Mouse (Mus musculus): Measurements from ENCODE around the gene Cep170b. TPM values are rescaled to one million over a fixed set of nuclear protein-coding genes. Genes with fewer than 3 reads are reported as not detected.

Gene Cep170b
- total RNA-seq (2017): 0.97 and 2.4 TPM in 2 replicates

DNA sequence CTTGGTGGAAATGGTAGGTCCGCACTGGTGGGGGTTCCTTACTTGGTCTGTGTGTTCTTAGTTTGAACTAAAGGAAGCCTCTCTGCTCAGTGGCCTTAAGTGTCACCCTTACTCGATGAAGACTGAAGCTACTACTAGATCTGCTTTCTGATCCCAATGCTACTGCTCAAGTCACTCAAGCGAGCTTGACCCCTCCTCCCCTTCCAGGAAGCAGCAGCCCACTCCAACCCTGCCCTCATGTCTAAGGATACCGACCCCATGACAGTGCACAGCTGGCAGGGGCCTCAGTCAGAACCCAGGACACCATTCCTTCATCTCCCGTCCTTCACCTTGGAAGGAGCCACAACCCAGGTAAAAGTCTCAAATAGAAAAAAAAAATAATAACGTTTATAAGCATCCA lies at the start of gene Cep170b:
TSS of gene Cep170b (plus strand) at position 240 of the 400 bp plus-strand sequence.
- no peak for ATAC-seq (replicated peaks; ENCODE audit: low read depth, poor library complexity, severe bottlenecking)

DNA sequence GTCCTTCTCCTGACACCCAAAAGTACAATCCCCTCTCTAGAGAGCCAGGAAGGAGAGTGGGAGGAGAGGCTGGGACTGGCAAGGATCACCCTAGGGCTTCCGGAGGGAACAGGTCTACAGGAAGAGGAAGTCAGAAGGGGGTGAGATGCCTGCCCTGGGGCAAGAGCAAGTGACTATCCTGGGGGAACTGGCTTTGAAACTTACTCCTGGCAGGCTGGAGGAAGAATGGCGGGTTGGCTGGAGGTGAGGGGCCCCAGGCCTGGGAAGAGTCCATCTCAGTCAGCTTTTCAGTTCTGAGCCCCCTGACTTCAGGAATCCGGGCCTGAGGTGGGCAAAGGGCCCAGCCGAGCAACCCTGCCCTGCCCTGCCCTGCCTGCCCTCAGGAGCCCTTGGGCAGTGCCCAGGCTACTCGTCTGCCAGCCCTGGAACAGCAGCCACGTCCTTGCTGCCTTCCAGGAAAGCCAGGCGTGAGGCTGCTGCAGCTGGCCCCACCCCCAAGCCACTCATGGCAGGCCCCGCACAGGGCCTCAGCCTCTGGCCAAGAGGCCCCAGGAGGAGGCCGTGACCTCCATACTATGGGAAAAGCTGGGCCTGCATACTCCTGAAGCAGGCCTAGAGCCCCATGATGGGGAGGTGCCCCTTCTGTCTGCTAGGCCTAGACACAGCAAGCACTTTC lies 49.4 kb upstream of the Cep170b start:
- no peak for ATAC-seq (replicated peaks; ENCODE audit: low read depth, poor library complexity, severe bottlenecking)

DNA sequence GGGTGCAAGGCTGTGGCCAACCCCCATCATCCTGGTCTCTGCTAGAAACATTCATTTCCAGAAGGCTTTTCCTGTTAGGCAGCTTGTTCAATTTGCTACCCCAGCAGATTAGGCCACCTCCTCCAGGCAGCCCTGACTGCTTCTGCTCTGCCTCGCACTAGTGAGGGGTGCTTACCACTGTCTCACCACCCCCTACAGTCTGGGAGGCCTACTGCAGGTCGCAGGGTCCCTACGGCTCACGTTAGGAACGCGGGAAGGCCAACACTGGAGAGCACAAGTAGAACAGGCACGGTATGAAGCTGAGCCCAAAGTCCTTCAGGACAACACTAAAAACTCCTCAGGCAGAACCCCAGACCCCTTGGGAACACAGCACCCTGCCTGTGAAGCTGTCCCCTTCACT lies 48.4 kb upstream of the Cep170b start:
- no peak for ATAC-seq (replicated peaks; ENCODE audit: low read depth, poor library complexity, severe bottlenecking)

DNA sequence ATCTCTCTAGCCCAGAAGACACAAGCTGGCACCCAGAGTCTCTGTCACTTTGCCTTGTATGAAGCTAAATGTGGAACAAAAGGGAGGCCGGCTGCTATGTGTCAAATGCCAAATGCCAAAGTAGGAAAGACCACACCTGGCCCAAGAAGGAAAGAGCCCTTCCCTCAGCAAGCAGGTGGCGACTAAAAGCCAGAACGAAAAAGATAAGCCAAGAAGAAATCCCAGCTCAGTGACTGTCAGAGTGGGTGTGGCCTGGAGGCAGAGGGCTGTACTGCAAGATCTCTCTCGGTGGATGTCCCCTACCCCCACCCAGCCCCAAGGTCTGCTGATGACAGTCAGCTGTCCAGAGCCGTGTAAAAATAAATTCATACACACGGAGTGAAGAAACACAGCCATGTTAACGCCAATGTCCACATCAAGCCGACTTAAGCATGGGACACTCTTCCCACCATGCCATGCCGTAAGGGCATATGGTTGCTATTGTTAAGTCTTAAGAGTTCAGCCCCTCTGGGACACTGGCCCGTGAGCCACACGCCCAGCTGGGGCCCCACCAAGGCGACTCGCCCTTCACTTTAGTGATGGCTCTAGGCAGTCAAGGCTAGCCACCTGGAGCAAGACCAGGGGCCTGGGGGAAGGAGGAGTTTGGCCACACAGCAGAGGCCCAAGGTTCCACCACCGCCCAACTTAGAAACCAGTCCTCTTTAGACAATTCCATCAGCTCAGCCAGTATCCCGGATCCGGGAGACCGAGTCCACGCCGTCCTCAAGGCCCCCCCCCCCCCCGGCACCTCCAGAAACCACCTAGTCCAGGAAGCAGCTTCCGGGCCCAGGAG lies 47.3 kb upstream of the Cep170b start:
- peak; percentile 33 for ATAC-seq (replicated peaks; ENCODE audit: low read depth, poor library complexity, severe bottlenecking)

DNA sequence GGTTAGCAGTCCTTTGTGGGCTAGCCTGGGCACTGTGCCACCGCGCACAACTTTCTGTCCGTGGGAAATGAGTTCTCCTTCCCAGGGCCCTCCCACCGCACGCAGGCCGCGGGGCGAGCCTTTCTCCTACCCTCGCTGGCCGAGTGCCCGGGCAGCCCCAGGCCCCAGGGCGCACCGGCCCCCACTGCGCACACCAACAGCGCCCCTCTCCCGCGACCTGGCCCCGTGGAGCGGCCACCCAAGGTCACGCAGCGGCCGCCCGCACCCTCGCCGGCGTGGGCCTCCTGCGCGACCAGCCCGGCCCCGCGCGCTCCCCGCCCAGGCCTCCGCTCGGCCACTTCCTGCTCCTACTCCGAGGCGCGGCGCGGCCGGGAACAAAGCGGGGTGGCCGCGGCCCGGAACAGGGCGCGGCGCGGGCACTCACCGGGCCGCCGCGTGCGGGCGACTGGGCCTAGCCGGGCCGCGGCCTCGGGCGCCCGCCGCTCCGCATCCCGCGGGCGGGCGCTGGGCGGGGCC lies 46.6 kb upstream of the Cep170b start:
- ATAC-seq (replicated peaks; ENCODE audit: low read depth, poor library complexity, severe bottlenecking): no peak

DNA sequence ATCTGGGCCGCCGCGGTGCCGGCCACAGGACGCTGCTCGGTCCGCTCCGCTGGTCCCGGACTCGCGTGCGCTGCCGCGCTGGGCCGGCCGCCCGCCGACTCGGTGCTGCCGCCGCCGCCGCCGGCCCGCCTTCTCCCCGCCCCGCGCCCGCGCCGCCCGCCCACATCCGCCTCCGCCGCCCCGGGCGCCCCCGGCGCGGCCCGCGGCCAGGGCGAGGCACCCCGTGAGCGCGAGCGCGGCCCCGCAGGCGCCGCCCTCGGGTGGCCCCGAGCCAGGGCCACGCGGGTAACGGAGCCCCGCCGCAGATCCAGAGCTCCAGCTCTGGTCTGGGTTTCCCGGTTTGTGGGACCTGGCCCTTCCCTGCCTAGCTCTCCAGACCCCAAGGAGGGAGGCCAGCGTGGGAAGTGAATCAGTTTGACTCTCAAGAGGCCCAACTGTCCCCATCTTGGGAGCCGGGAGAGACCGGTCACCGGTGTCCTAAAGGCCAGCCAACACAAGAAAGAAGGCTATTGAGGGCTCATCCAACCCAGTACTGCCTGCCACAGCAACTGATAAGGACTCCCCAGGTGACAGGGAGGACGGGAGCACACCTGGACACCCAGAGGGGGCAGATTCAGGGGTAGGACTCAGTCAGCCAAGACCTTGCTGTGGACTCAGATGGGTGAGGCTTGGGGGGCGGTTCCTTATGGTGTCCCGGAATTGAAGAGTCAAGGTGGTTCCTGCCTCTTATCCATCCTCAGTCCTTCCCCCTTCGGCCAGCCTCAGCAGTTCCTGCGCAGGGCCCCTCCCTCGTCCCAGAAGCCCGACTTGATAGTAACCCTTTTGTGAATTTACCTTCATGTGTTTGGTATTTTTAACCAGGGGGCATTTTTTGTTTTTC lies 45.9 kb upstream of the Cep170b start, which contains the start of gene Akt1:
TSS of gene Akt1 (minus strand) at position 753 of the 880 bp plus-strand sequence.
- ATAC-seq (replicated peaks; ENCODE audit: low read depth, poor library complexity, severe bottlenecking): peak; percentile 60

DNA sequence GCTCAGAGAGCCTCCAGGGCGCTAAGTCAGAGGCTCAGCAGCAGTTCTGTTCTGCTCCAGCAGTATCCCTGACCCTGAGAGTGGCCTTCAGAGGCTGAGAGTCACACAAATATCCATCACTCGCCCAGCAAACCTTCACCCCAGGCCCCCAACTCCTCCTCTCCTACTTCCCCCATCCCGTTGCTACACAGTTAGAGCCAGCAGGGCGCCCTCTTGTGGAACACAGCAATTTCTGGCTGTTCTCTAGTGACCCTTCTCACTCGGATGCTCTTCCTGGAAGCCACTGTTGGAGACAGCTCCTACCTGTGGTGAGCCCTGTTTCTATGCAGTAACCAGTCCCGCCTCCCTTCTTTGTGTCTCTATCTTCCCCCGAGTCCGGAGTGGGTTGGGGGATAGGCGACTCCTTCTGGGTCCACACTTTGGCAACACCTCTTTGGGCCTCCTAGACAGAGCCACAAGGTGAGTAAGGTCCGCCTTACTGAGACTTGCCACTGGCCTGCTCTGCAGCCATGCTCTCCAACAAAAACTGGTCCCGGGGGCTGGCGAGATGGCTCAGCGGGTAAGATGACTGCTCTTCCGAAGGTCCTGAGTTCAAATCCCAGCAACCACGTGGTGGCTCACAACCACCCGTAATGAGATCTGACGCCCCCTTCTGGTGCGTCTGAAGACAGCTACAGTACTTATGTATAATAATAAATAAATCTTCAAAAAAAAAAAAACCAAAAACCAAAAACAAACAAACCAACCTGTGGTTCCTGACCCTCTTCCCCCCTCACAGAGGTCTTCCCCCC lies 44.8 kb upstream of the Cep170b start:
- peak; percentile 59 for ATAC-seq (replicated peaks; ENCODE audit: low read depth, poor library complexity, severe bottlenecking)

DNA sequence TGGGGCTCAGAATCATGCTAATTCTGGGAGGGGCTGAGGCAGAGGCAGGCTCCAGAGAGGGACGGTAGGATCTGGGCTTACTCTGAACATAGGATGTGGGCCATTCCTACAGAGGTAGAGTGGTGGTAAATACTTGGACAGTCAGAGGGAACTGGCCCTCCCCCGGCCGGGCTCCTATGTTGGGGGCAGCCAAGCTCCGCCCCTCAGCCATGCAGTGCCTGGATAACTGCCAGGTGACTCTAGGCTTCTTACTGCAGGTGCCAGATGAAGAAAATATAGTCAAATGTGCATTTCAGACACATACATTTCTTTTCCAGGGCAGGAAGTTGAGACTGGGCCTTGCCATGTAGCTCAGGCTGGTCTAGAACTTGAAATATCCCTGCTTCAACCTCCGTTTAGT lies 43.2 kb upstream of the Cep170b start:
- ATAC-seq (replicated peaks; ENCODE audit: low read depth, poor library complexity, severe bottlenecking): no peak

DNA sequence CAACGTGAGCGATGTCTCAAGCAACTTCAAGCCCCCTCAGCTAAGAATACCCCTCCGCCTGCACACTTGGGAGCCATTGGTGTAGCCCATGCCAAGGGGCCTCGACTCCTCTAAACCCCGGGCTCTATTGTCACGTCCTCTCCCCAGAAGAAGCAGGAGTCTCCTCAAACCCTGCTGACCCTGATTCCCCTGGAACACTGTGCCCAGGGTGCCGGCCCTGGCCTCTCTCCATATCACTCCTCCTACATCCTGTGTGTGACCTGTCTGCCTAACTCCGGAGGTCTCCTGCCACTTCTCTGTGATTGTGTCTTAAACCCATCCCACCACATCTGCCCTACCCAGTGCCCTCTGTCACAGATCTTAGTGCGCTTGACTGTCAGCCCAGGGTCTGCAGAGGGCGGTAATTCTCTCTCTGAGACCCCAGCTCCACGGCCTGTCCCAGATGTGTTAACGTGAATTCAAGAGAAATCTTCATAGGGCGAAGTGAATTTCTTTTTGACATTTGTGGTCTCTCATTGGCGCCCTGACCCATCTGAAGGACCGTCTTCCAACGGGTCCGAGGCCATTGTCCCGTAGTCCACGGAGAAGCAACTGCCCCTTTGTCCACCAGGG lies 42.2 kb upstream of the Cep170b start:
- ATAC-seq (replicated peaks; ENCODE audit: low read depth, poor library complexity, severe bottlenecking): no peak

DNA sequence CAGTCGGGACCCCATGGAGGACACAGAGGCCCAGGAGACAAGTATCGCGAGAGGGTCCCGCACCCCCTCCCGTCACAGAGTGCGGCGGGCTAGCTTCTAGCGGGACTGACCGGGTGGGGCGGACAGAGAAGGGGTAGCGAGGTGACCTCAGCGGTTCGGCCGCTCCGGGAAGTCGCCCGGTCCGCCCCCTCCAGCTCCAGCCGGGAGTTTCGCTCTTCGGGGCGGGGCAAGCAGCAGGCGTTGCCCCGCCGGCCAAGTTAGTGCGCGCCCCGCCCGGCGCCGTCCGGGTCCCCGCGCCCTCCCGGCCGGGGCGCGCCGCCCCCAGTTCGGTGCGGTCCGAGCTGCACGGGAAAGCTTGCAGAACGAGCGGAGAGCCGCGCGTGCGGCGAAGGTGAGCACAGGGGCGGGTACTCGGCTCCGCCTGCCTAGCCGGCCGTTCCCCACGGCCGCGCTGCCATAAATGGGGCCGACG lies 41.7 kb upstream of the Cep170b start, which contains the start of gene Zbtb42:
TSS of gene Zbtb42 (plus strand) at position 274 of the 472 bp plus-strand sequence.
- ATAC-seq (replicated peaks; ENCODE audit: low read depth, poor library complexity, severe bottlenecking): peak; percentile 15

DNA sequence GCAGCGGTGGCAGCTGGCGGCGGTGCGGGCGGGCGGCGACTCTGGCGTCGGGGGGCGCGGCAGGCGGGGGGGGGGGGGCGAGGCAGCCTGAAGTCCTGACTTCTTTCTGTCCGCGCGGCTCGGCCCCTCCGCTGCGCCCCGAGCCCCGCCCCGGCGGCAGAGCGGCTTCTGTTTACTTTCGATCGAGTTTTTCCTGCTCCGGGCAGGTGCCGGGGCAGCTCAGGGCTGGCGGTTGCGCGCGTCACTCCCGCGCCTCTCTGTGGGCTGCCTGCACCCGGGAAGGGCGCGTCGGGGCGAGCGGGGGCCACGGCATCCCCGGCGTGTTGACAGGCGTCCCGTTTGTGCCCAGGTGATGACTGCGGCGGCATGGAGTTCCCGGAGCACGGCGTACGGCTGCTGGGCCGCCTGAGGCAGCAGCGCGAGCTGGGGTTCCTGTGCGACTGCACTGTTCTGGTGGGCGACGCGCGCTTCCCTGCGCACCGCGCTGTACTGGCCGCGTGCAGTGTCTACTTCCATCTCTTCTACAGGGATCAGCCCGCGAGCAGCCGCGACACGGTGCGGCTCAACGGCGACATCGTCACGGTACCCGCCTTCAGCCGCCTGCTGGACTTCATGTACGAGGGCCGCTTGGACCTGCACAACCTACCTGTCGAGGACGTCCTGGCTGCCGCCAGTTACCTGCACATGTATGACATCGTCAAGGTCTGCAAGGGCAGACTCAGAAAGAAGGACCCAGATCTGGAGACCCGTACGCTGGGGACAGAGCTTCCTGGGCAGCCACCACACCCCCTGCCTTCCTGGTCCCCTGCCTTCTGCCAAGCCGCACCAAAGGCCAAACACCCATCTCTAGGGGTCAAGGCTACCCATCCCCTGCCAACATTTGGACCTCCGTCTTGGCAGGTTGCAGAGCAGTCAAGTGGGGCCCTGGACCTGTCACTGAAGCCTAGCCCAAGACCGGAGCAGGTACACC lies 40.9 kb upstream of the Cep170b start:
- ATAC-seq (replicated peaks; ENCODE audit: low read depth, poor library complexity, severe bottlenecking): no peak

DNA sequence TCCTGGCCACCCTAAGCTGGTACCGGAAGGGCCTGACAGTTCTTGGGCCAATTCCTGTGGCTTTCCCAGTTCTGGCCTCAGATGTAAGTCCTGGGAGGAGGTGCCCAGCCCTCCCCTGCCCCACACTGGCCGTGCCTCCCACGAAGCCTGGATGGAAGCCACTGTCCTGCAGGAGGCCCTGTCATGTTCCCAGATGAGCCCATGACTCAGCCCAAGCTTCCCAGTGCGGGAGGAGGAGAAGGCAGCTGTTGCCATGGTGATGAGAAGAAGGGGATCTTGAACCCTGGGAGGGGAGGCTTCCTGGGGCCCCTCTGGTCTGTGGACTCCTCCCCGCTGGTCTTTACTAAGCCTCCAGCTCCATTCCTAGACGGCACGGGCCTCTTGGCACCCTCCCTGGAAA lies 36.9 kb upstream of the Cep170b start:
- ATAC-seq (replicated peaks; ENCODE audit: low read depth, poor library complexity, severe bottlenecking): no peak

DNA sequence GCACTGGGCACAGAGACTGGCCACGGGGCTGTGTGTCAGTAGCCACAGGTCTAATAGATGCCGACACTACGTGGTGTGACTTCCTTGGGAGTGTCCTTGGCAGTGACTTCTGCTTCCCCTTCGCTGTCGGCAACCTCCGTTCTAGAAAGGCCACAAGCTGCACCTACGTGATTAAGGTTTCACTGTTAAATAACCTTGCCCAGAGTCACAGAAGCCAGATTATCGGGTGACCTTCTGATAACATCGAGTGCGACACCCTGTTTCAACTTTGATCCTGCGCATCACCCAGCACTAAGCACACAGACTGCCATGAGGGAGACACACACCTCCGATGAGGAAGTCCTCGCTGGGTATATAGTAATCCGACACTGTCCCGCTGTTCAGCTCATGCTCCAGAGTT lies 31.8 kb upstream of the Cep170b start:
- peak; percentile 71 for ATAC-seq (replicated peaks; ENCODE audit: low read depth, poor library complexity, severe bottlenecking)

DNA sequence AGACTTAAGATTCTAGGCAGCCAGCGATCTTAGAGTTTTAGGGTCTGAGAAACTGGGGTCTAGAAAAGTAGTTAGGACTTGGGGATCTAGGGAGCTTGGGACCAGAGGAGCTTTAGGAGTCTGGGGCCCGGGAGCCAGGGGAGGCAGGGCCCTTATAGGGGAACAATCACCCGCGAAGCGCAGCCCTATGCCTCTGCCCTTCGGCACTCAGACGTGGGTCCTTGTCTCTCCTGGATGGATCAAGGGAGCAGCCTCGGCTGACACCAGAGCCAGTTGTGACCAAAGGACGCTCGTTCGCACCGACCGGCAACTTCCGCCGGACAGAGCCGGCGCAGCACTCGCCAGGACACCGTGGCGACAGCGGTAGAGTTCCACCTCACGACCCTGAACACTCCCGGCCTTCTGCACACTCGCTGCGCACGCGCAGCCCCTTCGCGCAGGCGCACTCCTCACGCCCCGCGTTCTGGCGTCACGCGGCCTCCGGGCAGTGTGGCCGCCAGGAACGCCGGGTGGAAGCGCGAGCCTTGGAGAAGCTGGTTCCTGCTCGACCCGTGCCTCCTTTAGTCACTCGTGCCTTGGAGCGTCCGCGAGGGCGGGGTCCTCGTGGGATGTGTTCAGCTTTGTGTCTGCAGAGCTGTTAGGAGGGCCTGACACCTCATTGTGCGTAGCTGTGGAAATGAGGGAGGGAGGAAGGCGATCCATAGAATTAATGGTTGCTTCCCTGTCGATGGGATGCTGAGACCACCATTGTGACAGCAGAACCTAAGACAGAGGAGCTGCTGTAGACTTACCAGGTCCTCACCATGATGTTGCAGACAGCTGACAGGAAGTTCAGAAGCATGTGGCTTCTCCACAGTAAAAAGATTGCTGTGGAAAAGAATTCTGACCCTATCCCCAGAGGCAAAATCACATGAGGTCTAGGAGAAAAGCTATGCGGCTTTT lies 26.8 kb upstream of the Cep170b start:
- peak; percentile 89 for ATAC-seq (replicated peaks; ENCODE audit: low read depth, poor library complexity, severe bottlenecking)

DNA sequence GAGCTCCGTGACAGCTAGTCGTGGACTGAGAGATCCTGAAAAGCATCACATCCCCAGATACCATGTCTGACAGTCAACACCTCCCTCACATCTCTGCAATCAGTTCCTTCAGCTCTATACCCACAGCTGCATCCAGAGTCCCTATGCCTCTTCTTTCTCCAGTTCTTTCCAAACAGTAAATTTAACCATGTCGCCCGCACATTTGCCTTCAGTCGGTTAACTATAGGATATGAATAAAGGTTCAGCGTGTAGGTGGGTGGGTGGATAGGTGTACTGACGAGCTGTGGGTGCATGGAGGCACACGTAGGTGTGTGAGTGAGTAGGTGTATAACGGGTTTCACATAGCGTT lies 26.2 kb upstream of the Cep170b start:
- ATAC-seq (replicated peaks; ENCODE audit: low read depth, poor library complexity, severe bottlenecking): no peak

DNA sequence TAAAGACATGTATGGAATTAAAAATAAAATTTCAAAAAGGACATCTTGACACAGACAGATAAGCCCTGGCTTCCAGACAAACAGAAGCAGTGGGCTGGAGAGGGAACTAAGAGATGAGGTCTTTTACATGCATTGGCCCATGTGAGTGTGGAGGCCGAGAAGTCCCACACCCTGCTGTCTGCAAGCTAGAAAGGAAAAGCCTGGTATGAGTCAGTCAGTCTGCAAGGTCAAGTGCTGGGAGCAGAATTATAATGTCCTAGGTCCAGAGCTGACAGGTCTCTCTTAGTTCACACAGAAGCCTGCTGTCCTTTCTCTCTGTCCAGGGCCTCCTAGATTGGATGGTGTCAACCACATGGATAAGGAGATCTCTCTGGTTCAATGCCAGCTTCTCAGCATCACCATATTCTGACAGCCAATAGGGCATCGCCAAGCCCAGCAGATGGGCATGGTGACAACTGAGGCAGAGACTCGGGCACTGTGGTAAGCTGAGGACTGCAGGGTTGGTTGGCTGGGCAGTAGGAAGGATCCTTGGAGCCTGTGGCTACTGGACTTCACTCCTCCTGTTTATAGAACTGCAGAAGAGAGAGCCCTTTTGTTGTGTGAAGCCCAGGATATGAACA lies 23.3 kb upstream of the Cep170b start:
- no peak for ATAC-seq (replicated peaks; ENCODE audit: low read depth, poor library complexity, severe bottlenecking)
